Mouse (Mus musculus) heart, embryonic 13.5 days (tissue): ENCODE data around the gene Grk5. TPM values are rescaled to one million over a fixed set of nuclear protein-coding genes. Genes with fewer than 3 reads are reported as not detected.

Experiments used
- ATAC-seq: fragments of 200-750 bp; cut with Nextera tagmentation; 2 replicates; pipeline ENCODE4 v1.8.0; 2017; ENCODE audit warnings: moderate TSS enrichment; ENCODE audit not compliant: insufficient number of reproducible peaks, low FRiP score, low TSS enrichment; ENCODE audit errors: extremely low read depth
- H3K27ac ChIP-seq: fragments of 300-500 bp; sonication (generic); replicated peaks from 2 replicates; pipeline ENCODE4 v1.5.1; 2015; ENCODE audit warnings: moderate library complexity, mild to moderate bottlenecking, inconsistent platforms
- H3K27me3 ChIP-seq: fragments of 300-500 bp; sonication (generic); replicated peaks from 2 replicates; pipeline ENCODE4 v1.6.1; 2015; ENCODE audit warnings: mild to moderate bottlenecking, inconsistent platforms
- H3K36me3 ChIP-seq: fragments of 300-500 bp; sonication (generic); 2 replicates; pipeline ENCODE4 v1.6.1; 2015; ENCODE audit warnings: mild to moderate bottlenecking, inconsistent platforms
- H3K4me1 ChIP-seq: fragments of 300-500 bp; sonication (generic); 2 replicates; pipeline ENCODE4 v1.6.1; 2015; ENCODE audit warnings: inconsistent platforms
- H3K4me2 ChIP-seq: fragments of 300-500 bp; sonication (generic); 2 replicates; pipeline ENCODE4 v1.6.1; 2015; ENCODE audit warnings: inconsistent platforms, mild to moderate bottlenecking, moderate library complexity
- H3K4me3 ChIP-seq: fragments of 300-500 bp; sonication (generic); 2 replicates; pipeline ENCODE4 v1.5.1; 2015; ENCODE audit warnings: moderate library complexity, mild to moderate bottlenecking, inconsistent platforms
- H3K9ac ChIP-seq: fragments of 300-500 bp; sonication (generic); 2 replicates; pipeline ENCODE4 v1.6.1; 2015; ENCODE audit warnings: inconsistent platforms, mild to moderate bottlenecking, moderate library complexity
- H3K9me3 ChIP-seq: fragments of 300-500 bp; sonication (generic); 2 replicates; pipeline ENCODE4 v1.6.1; 2016; ENCODE audit warnings: inconsistent platforms
- WGBS: fragments of 180-500 bp; shearing (Covaris S2); methylation state at CpG from one replicate; pipeline ENCODE4 v1.1.7; 2015; ENCODE audit warnings: mixed read lengths; 5-methylcytosine and 5-hydroxymethylcytosine counted together
- polyA plus RNA-seq: library from polyadenylated mRNA; unstranded; fragments of >200 nt; fragmentation: Nextera tagmentation; extraction: Ambion mirVana; gene quantifications from 2 replicates; pipeline ENCODE4 v1.2.1, GENCODE M21; 2015

Grk5 gene
- polyA plus RNA-seq, 1 experiment from 2014 or later, result 3.4 TPM

GRCm38 (mm10) chr19:61140342-61141206 is 251.0 kb downstream of the Grk5 start, which contains the start of gene Zfp950:
Zfp950 (minus strand) TSS chr19:61140840.
- H3K9me3 ChIP-seq, result no peaks in the 10 kb centered on the region
- H3K4me2 ChIP-seq, result peak within 1 kb of the TSS; percentile 75
- ATAC-seq, result peak; percentile 98
- H3K27ac ChIP-seq, result peak within 1 kb of the TSS; percentile 61
- WGBS, result under 1% methylated on average over 18 of the region's 18 CpGs
- peaks cover 12% of the 10 kb centered on the region for H3K4me1 ChIP-seq
- H3K27me3 ChIP-seq, result no peaks in the 10 kb centered on the region
- H3K4me3 ChIP-seq, result peak within 1 kb of the TSS; percentile 89
- peak within 1 kb of the TSS; percentile 92 for H3K9ac ChIP-seq
- peaks cover 10% of the 10 kb centered on the region for H3K36me3 ChIP-seq

- Histone ChIP-seq H3K27me3 (no peaks in the 10 kb centered on the region), H3K9me3 (no peaks in the 10 kb centered on the region), H3K36me3 (peaks cover 6% of the 10 kb centered on the region), H3K9ac (peak overlapping the region; percentile 92), H3K4me3 (peak overlapping the region; percentile 89), H3K4me2 (peak overlapping the region; percentile 75), H3K4me1 (peaks cover 12% of the 10 kb centered on the region), H3K27ac (no peak overlapping the region)
- WGBS, result 17% methylated on average over 4 of the region's 4 CpGs
- no peak for ATAC-seq
These were observed 251.8 kb downstream of the Grk5 start for GRCm38 (mm10) chr19:61141299-61141698.

Other genes with a start within 250 kb of the Grk5 start
- 0.76 and 0.90 TPM in 2 replicates for gene Nanos1, start 133.8 kb upstream of the Grk5 start, polyA plus RNA-seq
- 105 and 112 TPM in 2 replicates for gene Eif3a, start 99.1 kb upstream of the Grk5 start, polyA plus RNA-seq
- 21.3 and 22.7 TPM in 2 replicates for gene Fam45a, start 78.2 kb upstream of the Grk5 start, polyA plus RNA-seq
- 6.9 and 7.2 TPM in 2 replicates for gene Sfxn4, start 28.3 kb upstream of the Grk5 start, polyA plus RNA-seq
- 159 and 171 TPM in 2 replicates for gene Prdx3, start 15.2 kb upstream of the Grk5 start, polyA plus RNA-seq